ENCODE assay signal across 8 mouse cellular contexts in the genomic region with DNA sequence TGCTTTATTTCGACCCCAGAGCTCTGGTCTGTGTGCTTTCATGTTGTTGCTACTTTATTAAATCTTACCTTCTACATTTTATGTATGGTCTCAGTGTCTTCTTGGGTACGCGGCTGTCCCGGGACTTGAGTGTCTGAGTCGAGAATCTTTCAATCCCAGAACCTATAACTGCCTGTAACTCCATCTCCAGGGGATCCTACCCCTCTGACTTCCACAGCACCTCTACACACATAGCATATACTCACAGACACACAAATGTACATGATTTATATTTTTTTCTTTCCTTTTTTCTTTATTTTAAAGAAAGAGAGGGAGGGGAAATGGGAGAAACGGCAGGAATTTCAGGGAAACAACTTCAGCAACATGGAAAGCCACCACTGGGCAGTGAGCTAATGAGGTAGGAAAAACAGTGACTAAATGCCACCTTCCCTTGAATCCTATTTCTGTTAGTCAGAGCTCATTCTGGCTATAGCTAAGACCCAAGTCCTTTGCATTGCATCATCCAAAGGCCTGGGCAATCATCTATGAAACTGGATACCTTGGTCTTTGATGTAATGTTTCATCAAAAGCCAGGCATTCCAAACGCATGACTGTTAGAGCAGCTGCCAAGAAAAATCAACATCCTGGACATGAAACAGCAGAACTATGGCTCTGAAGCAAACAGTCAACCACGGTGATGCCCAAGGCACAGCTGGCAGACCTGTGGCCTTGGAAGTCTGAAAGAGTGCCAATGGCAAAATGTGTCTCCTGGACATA. TPM values are rescaled to one million over a fixed set of nuclear protein-coding genes. Genes with fewer than 3 reads are reported as not detected.
DNase-seq lines count a peak whose midpoint lies in the region; ATAC-seq and TF ChIP-seq lines count a peak whose summit lies in the region.

No protein-coding gene starts in this region.

- no peaks in the 10 kb centered on the region for H3K36me3 ChIP-seq in embryonic facial prominence, embryonic 12.5 days
- H3K36me3 ChIP-seq in intestine, embryonic 16.5 days (ENCODE audit: control insufficient read depth, insufficient read depth, low read length) = no peaks in the 10 kb centered on the region
- no peaks in the 10 kb centered on the region for H3K36me3 ChIP-seq in lung, postnatal 0 days (ENCODE audit: insufficient read depth, low read length)

- no peak for TF ChIP-seq CTCF in lung, postnatal 0 days (IDR thresholded peaks at IDR 0.05)
- no peak for TF ChIP-seq CTCF in left cerebral cortex, adult 2 months (IDR thresholded peaks at IDR 0.05)

- intact Hi-C loops in left cerebral cortex, adult 2 months (cut with DNase I) = no loop called here

- no peaks in the 10 kb centered on the region for H3K27me3 ChIP-seq in embryonic facial prominence, embryonic 12.5 days
- no peaks in the 10 kb centered on the region for H3K27me3 ChIP-seq in intestine, embryonic 16.5 days (replicated peaks; ENCODE audit: control insufficient read depth, insufficient read depth, low read length)
- H3K27me3 ChIP-seq in lung, postnatal 0 days (replicated peaks; ENCODE audit: insufficient read depth, low read length) = no peaks in the 10 kb centered on the region

- ATAC-seq in embryonic facial prominence, embryonic 12.5 days (ENCODE audit: insufficient number of reproducible peaks, insufficient read depth, low FRiP score, low TSS enrichment) = peak; percentile 28; the same call in 1 of the 2 replicates
- ATAC-seq in intestine, embryonic 16.5 days = peak; percentile 79
- ATAC-seq in lung, postnatal 0 days = peak; percentile 95

- peak; percentile 45 for DNase-seq in embryo, embryonic 11 days
- DNase-seq in embryo, embryonic 10 days (ENCODE audit: low spot score) = no peak
- DNase-seq in lung, postnatal 0 days (ENCODE audit: low spot score) = peak; percentile 94
- DNase-seq in cerebellum, adult 9-10 months = no peak
- no peak for DNase-seq in cerebellum, postnatal 25 days
- DNase-seq in left cerebral cortex, adult 2 months (ENCODE audit: extremely low spot score in 1 of 2, low spot score in 2 of 2) = no peak

- H3K4me1 ChIP-seq in embryonic facial prominence, embryonic 12.5 days = peaks cover 4% of the 10 kb centered on the region; the same call in 1 of the 2 replicates
- H3K4me1 ChIP-seq in intestine, embryonic 16.5 days (ENCODE audit: control insufficient read depth, insufficient read depth, low read length) = peaks cover 10% of the 10 kb centered on the region; the same call in 1 of the 2 replicates
- H3K4me1 ChIP-seq in lung, postnatal 0 days (ENCODE audit: insufficient read depth, low read depth, low read length) = no peaks in the 10 kb centered on the region

- H3K27ac ChIP-seq in embryonic facial prominence, embryonic 12.5 days = no peak overlapping the region; the same call in 1 of the 2 replicates
- peak overlapping the region; percentile 26 for H3K27ac ChIP-seq in intestine, embryonic 16.5 days (ENCODE audit: low read length)
- H3K27ac ChIP-seq in lung, postnatal 0 days (ENCODE audit: low read length) = peak overlapping the region; percentile 68
- H3K27ac ChIP-seq in left cerebral cortex, adult 2 months = no peak overlapping the region

- no peak overlapping the region for H3K9ac ChIP-seq in embryonic facial prominence, embryonic 12.5 days
- no peak overlapping the region for H3K9ac ChIP-seq in intestine, embryonic 16.5 days (ENCODE audit: low read depth, low read length)
- H3K9ac ChIP-seq in lung, postnatal 0 days (replicated peaks; ENCODE audit: low read depth) = no peak overlapping the region

- WGBS in embryonic facial prominence, embryonic 12.5 days = 65% methylated on average over 8 of the region's 8 CpGs
- WGBS in intestine, embryonic 16.5 days = 68% methylated on average over 8 of the region's 8 CpGs
- 47% methylated on average over 8 of the region's 8 CpGs for WGBS in lung, postnatal 0 days

- H3K4me3 ChIP-seq in embryonic facial prominence, embryonic 12.5 days = no peak overlapping the region
- H3K4me3 ChIP-seq in intestine, embryonic 16.5 days (ENCODE audit: low read length) = no peak overlapping the region
- H3K4me3 ChIP-seq in lung, postnatal 0 days (ENCODE audit: low read depth, low read length) = no peak overlapping the region
- H3K4me3 ChIP-seq in left cerebral cortex, adult 2 months = no peak overlapping the region

- peak; percentile 91 for TF ChIP-seq EP300 in lung, postnatal 0 days (IDR thresholded peaks at IDR 0.05)

- no peak overlapping the region for H3K4me2 ChIP-seq in embryonic facial prominence, embryonic 12.5 days (replicated peaks)
- no peak overlapping the region for H3K4me2 ChIP-seq in intestine, embryonic 16.5 days (ENCODE audit: low read depth, low read length)
- H3K4me2 ChIP-seq in lung, postnatal 0 days (replicated peaks; ENCODE audit: low read depth, low read length) = no peak overlapping the region

- no peaks in the 10 kb centered on the region for H3K9me3 ChIP-seq in embryonic facial prominence, embryonic 12.5 days
- no peaks in the 10 kb centered on the region for H3K9me3 ChIP-seq in intestine, embryonic 16.5 days (ENCODE audit: control insufficient read depth, low read length)
- no peaks in the 10 kb centered on the region for H3K9me3 ChIP-seq in lung, postnatal 0 days (ENCODE audit: low read length)

RNA-seq across cellular contexts. Expression of a gene that starts 16.1 kb away (rescaled TPM):
- polyA plus RNA-seq in embryonic facial prominence, embryonic 12.5 days (2016; fragmentation: Nextera tagmentation; extraction: Ambion mirVana) = 343 and 389 TPM in 2 replicates
- polyA plus RNA-seq in intestine, embryonic 16.5 days (2015; fragmentation: Nextera tagmentation; extraction: Ambion mirVana) = 215 and 254 TPM in 2 replicates
- 114 and 129 TPM in 2 replicates for polyA plus RNA-seq in lung, postnatal 0 days (2015; fragmentation: Nextera tagmentation; extraction: Ambion mirVana)
- 100 to 1,000 TPM; 282 to 308 TPM for total RNA-seq in left cerebral cortex, adult 2 months (2021)

Comparison
In these comparisons a context has a peak if more than half of its experiments do, and no peak if none do; other contexts are left out.
1. DNase-seq: peak in embryo, embryonic 11 days (single experiment) and lung, postnatal 0 days (single experiment); none in embryo, embryonic 10 days (single experiment), cerebellum, adult 9-10 months (single experiment), cerebellum, postnatal 25 days (0 of 2) and left cerebral cortex, adult 2 months (0 of 2).
2. ATAC-seq: peak in every context shown above with its lines; median percentile 95 in lung, postnatal 0 days; 79 in intestine, embryonic 16.5 days; 28 in embryonic facial prominence, embryonic 12.5 days.
3. H3K27ac ChIP-seq: peak in intestine, embryonic 16.5 days (single experiment) and lung, postnatal 0 days (single experiment); none in embryonic facial prominence, embryonic 12.5 days (single experiment) and left cerebral cortex, adult 2 months (single experiment).